Mouse (Mus musculus): ENCODE data around the gene Olfr967. TPM values are rescaled to one million over a fixed set of nuclear protein-coding genes. Genes with fewer than 3 reads are reported as not detected.

Olfr967 gene
- polyA plus RNA-seq, 1 experiment from 2014 or later: not detected

Other genes with a start within 250 kb of the Olfr967 start
- not detected in 2 replicates for gene Olfr957, start 230.4 kb upstream of the Olfr967 start, polyA plus RNA-seq (2015; fragmentation: Nextera tagmentation; extraction: Ambion mirVana)
- gene Olfr958, start 192.2 kb upstream of the Olfr967 start, polyA plus RNA-seq (2015; fragmentation: Nextera tagmentation; extraction: Ambion mirVana): not detected in 2 replicates
- gene Olfr959, start 170.7 kb upstream of the Olfr967 start, polyA plus RNA-seq (2015; fragmentation: Nextera tagmentation; extraction: Ambion mirVana): not detected in 2 replicates
- gene AW551984, start 141.8 kb upstream of the Olfr967 start, polyA plus RNA-seq (2015; fragmentation: Nextera tagmentation; extraction: Ambion mirVana): 3.6 and 3.9 TPM in 2 replicates
- gene Olfr148, start 135.6 kb upstream of the Olfr967 start, polyA plus RNA-seq (2015; fragmentation: Nextera tagmentation; extraction: Ambion mirVana): not detected in 2 replicates
- gene Olfr960, start 124.9 kb upstream of the Olfr967 start, polyA plus RNA-seq (2015; fragmentation: Nextera tagmentation; extraction: Ambion mirVana): not detected in 2 replicates
- gene Olfr961, start 101.2 kb upstream of the Olfr967 start, polyA plus RNA-seq (2015; fragmentation: Nextera tagmentation; extraction: Ambion mirVana): not detected in 2 replicates
- gene Olfr963, start 79.0 kb upstream of the Olfr967 start, polyA plus RNA-seq (2015; fragmentation: Nextera tagmentation; extraction: Ambion mirVana): not detected in 2 replicates
- not detected in 2 replicates for gene Olfr149, start 39.1 kb upstream of the Olfr967 start, polyA plus RNA-seq (2015; fragmentation: Nextera tagmentation; extraction: Ambion mirVana)
- not detected in 2 replicates for gene Olfr965, start 34.9 kb upstream of the Olfr967 start, polyA plus RNA-seq (2015; fragmentation: Nextera tagmentation; extraction: Ambion mirVana)
- gene Olfr150, start 15.3 kb upstream of the Olfr967 start, polyA plus RNA-seq (2015; fragmentation: Nextera tagmentation; extraction: Ambion mirVana): not detected in 2 replicates
- gene Olfr968, start 37.0 kb downstream of the Olfr967 start, polyA plus RNA-seq (2015; fragmentation: Nextera tagmentation; extraction: Ambion mirVana): not detected in 2 replicates
- gene Olfr969, start 44.7 kb downstream of the Olfr967 start, polyA plus RNA-seq (2015; fragmentation: Nextera tagmentation; extraction: Ambion mirVana): not detected in 2 replicates
- gene Olfr970, start 62.6 kb downstream of the Olfr967 start, polyA plus RNA-seq (2015; fragmentation: Nextera tagmentation; extraction: Ambion mirVana): not detected in 2 replicates
- not detected in 2 replicates for gene Olfr971, start 90.6 kb downstream of the Olfr967 start, polyA plus RNA-seq (2015; fragmentation: Nextera tagmentation; extraction: Ambion mirVana)
- gene Olfr972, start 120.2 kb downstream of the Olfr967 start, polyA plus RNA-seq (2015; fragmentation: Nextera tagmentation; extraction: Ambion mirVana): not detected in 2 replicates
- not detected in 2 replicates for gene Olfr229, start 161.1 kb downstream of the Olfr967 start, polyA plus RNA-seq (2015; fragmentation: Nextera tagmentation; extraction: Ambion mirVana)
- not detected in 2 replicates for gene Olfr974, start 191.3 kb downstream of the Olfr967 start, polyA plus RNA-seq (2015; fragmentation: Nextera tagmentation; extraction: Ambion mirVana)
- gene Olfr975, start 205.8 kb downstream of the Olfr967 start, polyA plus RNA-seq (2015; fragmentation: Nextera tagmentation; extraction: Ambion mirVana): not detected in 2 replicates
- gene Olfr976, start 214.9 kb downstream of the Olfr967 start, polyA plus RNA-seq (2015; fragmentation: Nextera tagmentation; extraction: Ambion mirVana): not detected in 2 replicates
- not detected in 2 replicates for gene Olfr978, start 245.9 kb downstream of the Olfr967 start, polyA plus RNA-seq (2015; fragmentation: Nextera tagmentation; extraction: Ambion mirVana)